Mouse (Mus musculus) stomach, embryonic 16.5 days (tissue): ENCODE data around the gene Gpr33. TPM values are rescaled to one million over a fixed set of nuclear protein-coding genes. Genes with fewer than 3 reads are reported as not detected.
A peak's percentile ranks its signal among the peaks of the same experiment; 100 is the strongest.

Experiments
- ATAC-seq: fragments of 200-750 bp; cut with Nextera tagmentation; 2 replicates; pipeline ENCODE4 v1.8.0; 2017; ENCODE audit warnings: moderate number of reproducible peaks, moderate TSS enrichment; ENCODE audit not compliant: insufficient read depth, low FRiP score
- H3K27ac ChIP-seq: fragments of 300-500 bp; sonication (generic); 2 replicates; pipeline ENCODE4 v1.5.1; 2014; ENCODE audit warnings: low read length
- H3K27me3 ChIP-seq: fragments of 300-500 bp; sonication (generic); 2 replicates; pipeline ENCODE4 v1.6.1; 2014; ENCODE audit warnings: low read length, control low read depth, mixed read lengths; ENCODE audit not compliant: control insufficient read depth, insufficient read depth
- H3K36me3 ChIP-seq: fragments of 300-500 bp; sonication (generic); 2 replicates; pipeline ENCODE4 v1.6.1; 2014; ENCODE audit warnings: low read length; ENCODE audit not compliant: control insufficient read depth, insufficient read depth
- H3K4me1 ChIP-seq: fragments of 300-500 bp; sonication (generic); 2 replicates; pipeline ENCODE4 v1.6.1; 2014; ENCODE audit warnings: low read length, control low read depth, mixed read lengths; ENCODE audit not compliant: control insufficient read depth, insufficient read depth
- H3K4me2 ChIP-seq: fragments of 300-500 bp; sonication (generic); 2 replicates; pipeline ENCODE4 v1.6.1; 2014; ENCODE audit warnings: low read depth, low read length, mixed read lengths
- H3K4me3 ChIP-seq: fragments of 300-500 bp; sonication (generic); replicated peaks from 2 replicates; pipeline ENCODE4 v1.5.1; 2014; ENCODE audit warnings: mild to moderate bottlenecking, low read length
- H3K9ac ChIP-seq: fragments of 300-500 bp; sonication (generic); 2 replicates; pipeline ENCODE4 v1.6.1; 2014; ENCODE audit warnings: low read length
- H3K9me3 ChIP-seq: fragments of 300-500 bp; sonication (generic); replicated peaks from 2 replicates; pipeline ENCODE4 v1.6.1; 2016; ENCODE audit warnings: low read length, control low read depth; ENCODE audit not compliant: control insufficient read depth
- whole genome bisulfite sequencing: fragments of 180-500 bp; shearing (Covaris S2); extraction: QIAGEN DNeasy Blood & Tissue Kit; methylation state at CpG from one replicate; pipeline ENCODE4 v1.1.7; 2014; 5-methylcytosine and 5-hydroxymethylcytosine counted together
- polyA plus RNA-seq: library from polyadenylated mRNA; unstranded; fragments of >200 nt; fragmentation: Nextera tagmentation; extraction: Ambion mirVana; gene quantifications from 2 replicates; pipeline ENCODE4 v1.2.1, GENCODE M21; 2015

Gpr33 gene
- polyA plus RNA-seq, 1 experiment from 2014 or later: not detected

- Histone ChIP-seq H3K4me3 (no peak overlapping the region), H3K4me1 (no peaks in the 10 kb centered on the region), H3K36me3 (no peaks in the 10 kb centered on the region), H3K9me3 (no peaks in the 10 kb centered on the region), H3K27me3 (no peaks in the 10 kb centered on the region), H3K27ac (no peak overlapping the region), H3K9ac (no peak overlapping the region), H3K4me2 (no peak overlapping the region; the same call in 1 of the 2 replicates)
- 22% methylated on average over 9 of the region's 9 CpGs for WGBS
- no peak for ATAC-seq
These were observed 14.6 kb downstream of the Gpr33 start for GRCm38 (mm10) chr12:52013274-52013673.

- Histone ChIP-seq H3K36me3 (no peaks in the 10 kb centered on the region), H3K4me3 (no peak overlapping the region), H3K27me3 (no peaks in the 10 kb centered on the region), H3K9ac (no peak overlapping the region), H3K4me1 (no peaks in the 10 kb centered on the region), H3K27ac (no peak overlapping the region), H3K4me2 (no peak overlapping the region), H3K9me3 (no peaks in the 10 kb centered on the region)
- ATAC-seq: no peak
- 54% methylated on average over 8 of the region's 8 CpGs for WGBS
These were observed 15.7 kb downstream of the Gpr33 start for GRCm38 (mm10) chr12:52012159-52012558.

GRCm38 (mm10) chr12:52010630-52010961, 17.3 kb downstream of the Gpr33 start:
- no peaks in the 10 kb centered on the region for H3K9me3 ChIP-seq
- H3K27me3 ChIP-seq: no peaks in the 10 kb centered on the region
- no peak overlapping the region for H3K4me2 ChIP-seq
- no peaks in the 10 kb centered on the region for H3K4me1 ChIP-seq
- no peak overlapping the region for H3K27ac ChIP-seq
- no peak for ATAC-seq
- H3K4me3 ChIP-seq: no peak overlapping the region
- no peaks in the 10 kb centered on the region for H3K36me3 ChIP-seq
- WGBS: 62% methylated on average over 2 of the region's 2 CpGs
- H3K9ac ChIP-seq: no peak overlapping the region

GRCm38 (mm10) chr12:52009928-52010629, 17.8 kb downstream of the Gpr33 start:
- 69% methylated on average over 15 of the region's 15 CpGs for WGBS
- H3K9ac ChIP-seq: no peak overlapping the region
- no peaks in the 10 kb centered on the region for H3K9me3 ChIP-seq
- no peaks in the 10 kb centered on the region for H3K36me3 ChIP-seq
- no peak overlapping the region for H3K4me2 ChIP-seq
- H3K4me3 ChIP-seq: no peak overlapping the region
- peaks cover under 1% of the 10 kb centered on the region; the same call in 1 of the 2 replicates for H3K4me1 ChIP-seq
- ATAC-seq: no peak
- H3K27ac ChIP-seq: no peak overlapping the region
- H3K27me3 ChIP-seq: no peaks in the 10 kb centered on the region

GRCm38 (mm10) chr12:52006633-52006994, 21.2 kb downstream of the Gpr33 start:
- H3K4me2 ChIP-seq: peak overlapping the region; percentile 75
- ATAC-seq: peak; percentile 71
- peak overlapping the region; percentile 91 for H3K9ac ChIP-seq
- H3K36me3 ChIP-seq: no peaks in the 10 kb centered on the region
- H3K9me3 ChIP-seq: no peaks in the 10 kb centered on the region
- WGBS: 35% methylated on average over 5 of the region's 5 CpGs
- H3K4me1 ChIP-seq: peaks cover 3% of the 10 kb centered on the region; the same call in 1 of the 2 replicates
- H3K4me3 ChIP-seq: peak overlapping the region; percentile 95
- H3K27ac ChIP-seq: no peak overlapping the region; the same call in 1 of the 2 replicates
- no peaks in the 10 kb centered on the region for H3K27me3 ChIP-seq

- Histone ChIP-seq H3K4me1 (peaks cover 3% of the 10 kb centered on the region; the same call in 1 of the 2 replicates), H3K36me3 (no peaks in the 10 kb centered on the region), H3K4me2 (peak within 1 kb of the TSS; percentile 75), H3K27ac (peak within 1 kb of the TSS; percentile 76), H3K4me3 (peak within 1 kb of the TSS; percentile 95), H3K9ac (peak within 1 kb of the TSS; percentile 91), H3K27me3 (no peaks in the 10 kb centered on the region), H3K9me3 (no peaks in the 10 kb centered on the region)
- under 1% methylated on average over 46 of the region's 46 CpGs for WGBS
- ATAC-seq: peak; percentile 98
These were observed 21.8 kb downstream of the Gpr33 start, which contains the start of gene Dtd2 for GRCm38 (mm10) chr12:52005877-52006632. Gene Dtd2, minus strand, starts transcription at chr12:52006501.

- Histone ChIP-seq H3K9me3 (no peaks in the 10 kb centered on the region), H3K27me3 (no peaks in the 10 kb centered on the region)
- WGBS: 91% methylated on average over 3 of the region's 3 CpGs
These were observed 25.1 kb downstream of the Gpr33 start for GRCm38 (mm10) chr12:52002746-52003145.

GRCm38 (mm10) chr12:52001544-52001943, 26.3 kb downstream of the Gpr33 start:
- 24% methylated on average over 4 of the region's 4 CpGs for WGBS
- H3K27ac ChIP-seq: no peak overlapping the region
- no peaks in the 10 kb centered on the region; the same call in 1 of the 2 replicates for H3K36me3 ChIP-seq
- no peaks in the 10 kb centered on the region for H3K9me3 ChIP-seq
- peak; percentile 20; the same call in 1 of the 2 replicates for ATAC-seq
- no peak overlapping the region for H3K4me2 ChIP-seq
- H3K27me3 ChIP-seq: no peaks in the 10 kb centered on the region
- H3K4me3 ChIP-seq: no peak overlapping the region
- H3K9ac ChIP-seq: no peak overlapping the region
- H3K4me1 ChIP-seq: peaks cover 3% of the 10 kb centered on the region; the same call in 1 of the 2 replicates

More at GRCm38 (mm10) chr12:52002746-52003145, 25.1 kb downstream of the Gpr33 start:
- peaks cover 3% of the 10 kb centered on the region; the same call in 1 of the 2 replicates for H3K4me1 ChIP-seq
- no peaks in the 10 kb centered on the region for H3K36me3 ChIP-seq
- no peak overlapping the region for H3K4me3 ChIP-seq
- ATAC-seq: no peak
- H3K4me2 ChIP-seq: no peak overlapping the region
- H3K27ac ChIP-seq: no peak overlapping the region
- H3K9ac ChIP-seq: no peak overlapping the region

- no peaks in the 10 kb centered on the region for H3K27me3 ChIP-seq
- H3K27ac ChIP-seq: no peak overlapping the region
- H3K4me1 ChIP-seq: no peaks in the 10 kb centered on the region
- H3K4me3 ChIP-seq: no peak overlapping the region
- no peak for ATAC-seq
- no peak overlapping the region for H3K9ac ChIP-seq
- 84% methylated on average over 9 of the region's 9 CpGs for WGBS
- no peak overlapping the region for H3K4me2 ChIP-seq
- H3K9me3 ChIP-seq: no peaks in the 10 kb centered on the region
- H3K36me3 ChIP-seq: no peaks in the 10 kb centered on the region; the same call in 1 of the 2 replicates
These were observed 29.4 kb downstream of the Gpr33 start for GRCm38 (mm10) chr12:51998366-51998932.
